Mouse (Mus musculus): ENCODE results near the gene Hspa12a.

The Hspa12a gene

DNA sequence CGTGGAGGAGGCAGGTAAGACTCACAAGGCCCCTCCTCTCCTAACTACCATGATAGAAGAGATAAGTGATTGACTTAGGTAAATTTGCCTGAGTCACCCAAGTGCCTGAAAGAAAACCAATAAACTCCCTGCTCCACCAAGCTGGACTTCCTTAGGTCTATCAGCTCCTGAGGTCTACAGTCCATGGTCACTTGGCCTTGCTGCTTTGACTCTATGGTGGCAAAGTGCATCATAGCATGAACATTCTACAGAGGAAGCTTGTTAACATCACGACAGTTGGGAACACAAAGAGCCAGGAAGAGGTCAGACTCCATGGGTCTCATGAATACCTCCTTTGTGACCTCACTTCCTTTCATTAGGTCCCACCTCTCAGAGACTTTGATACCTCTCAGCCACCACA, 191.9 kb downstream of the Hspa12a start:
- CTCF ChIA-PET = no interaction called here

DNA sequence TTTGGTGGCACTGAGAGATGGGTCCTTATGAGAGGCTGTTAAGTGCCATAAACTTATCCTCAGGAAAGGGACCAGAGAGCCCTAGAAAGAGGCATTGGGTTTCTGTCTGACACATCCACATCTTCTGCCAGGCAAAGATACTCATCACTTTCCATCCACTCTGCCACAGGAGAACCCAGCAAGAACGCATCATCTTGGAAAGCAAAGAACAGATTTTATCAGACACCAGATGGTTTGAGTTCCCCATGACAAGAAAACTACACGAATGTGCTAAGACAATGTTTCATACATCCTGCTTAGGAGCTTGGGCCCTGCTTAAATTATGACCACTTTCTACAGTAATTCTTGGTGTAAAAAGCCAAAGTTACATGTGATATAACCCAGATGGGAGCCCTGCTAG, 192.6 kb downstream of the Hspa12a start:
- CTCF ChIA-PET = no interaction called here

DNA sequence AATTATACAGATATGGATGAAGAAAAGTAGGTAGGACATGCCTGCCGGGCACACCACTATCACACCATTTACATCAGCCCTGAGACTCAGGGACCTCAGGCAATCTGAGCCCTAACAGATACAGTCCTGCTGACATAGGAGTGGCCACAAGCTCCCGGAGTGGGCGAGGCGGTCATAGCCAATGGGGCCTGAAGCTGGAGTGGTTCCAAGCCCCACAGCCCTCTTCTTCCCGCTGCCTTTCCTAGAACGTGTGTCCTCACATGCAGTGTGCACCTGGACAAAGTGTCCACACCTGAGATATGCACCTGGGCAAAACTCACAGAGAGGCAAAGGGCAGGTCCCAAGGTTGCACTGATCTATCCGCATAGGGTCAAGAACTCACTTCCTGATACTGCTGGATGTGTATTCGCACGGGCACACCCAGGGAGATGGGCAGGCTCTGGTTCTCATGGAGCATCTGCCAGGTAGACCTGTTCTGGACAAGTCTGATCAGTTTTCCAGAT, 195.9 kb downstream of the Hspa12a start:
- CTCF ChIA-PET = no interaction called here
